Mouse (Mus musculus) heart, postnatal 0 days (tissue): ENCODE results near the gene Ndufv1.

Source experiments
- CTCF ChIP-seq: IDR thresholded peaks from 2 replicates; pipeline ENCODE4 v1.5.1; 2016; ENCODE audit warnings: antibody characterized with exemption, control low read depth, low read depth
- EP300 ChIP-seq: IDR thresholded peaks from 2 replicates; pipeline ENCODE4 v1.6.1; 2016; ENCODE audit warnings: antibody characterized with exemption, low read depth

DNA sequence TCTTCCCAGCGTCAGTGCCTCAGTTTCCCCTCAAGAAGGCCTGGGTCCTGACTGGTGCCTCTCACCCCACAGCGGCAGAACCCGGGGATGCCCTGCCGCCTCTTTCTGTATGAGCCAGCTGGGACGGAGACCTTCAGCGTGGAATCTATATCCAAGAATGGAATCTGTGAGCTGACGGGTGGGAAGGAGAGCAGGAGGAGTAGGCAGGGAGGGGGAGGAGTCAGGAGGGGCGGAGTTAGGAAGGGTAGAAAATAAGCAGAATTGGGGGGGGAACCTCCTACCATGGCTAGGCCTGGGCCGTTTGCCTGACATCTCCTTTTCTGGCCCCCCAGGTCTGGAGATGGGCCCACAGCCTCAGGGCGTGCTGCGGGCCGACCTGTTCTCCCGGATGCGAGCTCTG is 24.5 kb downstream of the Ndufv1 start:
- TF ChIP-seq CTCF, result no peak
- no peak for TF ChIP-seq EP300
